Mouse (Mus musculus): ENCODE results near the gene Gm26602. TPM values are rescaled to one million over a fixed set of nuclear protein-coding genes. Genes with fewer than 3 reads are reported as not detected.

Gm26602 gene
- total RNA-seq (2023; ENCODE audit: inconsistent age) = not detected in 4 replicates

GRCm38 (mm10) chr10:79910556-79910955 is at the start of gene Gm26602:
TSS of gene Gm26602 (plus strand) at chr10:79910856.

GRCm38 (mm10) chr10:79874290-79874862 is 36.3 kb upstream of the Gm26602 start, which contains the start of the genes Prtn3 and Plppr3:
TSS of gene Prtn3 (plus strand) at chr10:79874476.
TSS of gene Plppr3 (minus strand) at chr10:79874634.

GRCm38 (mm10) chr10:79886054-79886453 is 24.6 kb upstream of the Gm26602 start, which contains the start of gene Elane:
TSS of gene Elane (plus strand) at chr10:79886247.

GRCm38 (mm10) chr10:79890670-79891069 is 20.0 kb upstream of the Gm26602 start, which contains the start of gene Cfd:
TSS of gene Cfd (plus strand) at chr10:79890853.

GRCm38 (mm10) chr10:79908167-79909091 is 2.2 kb upstream of the Gm26602 start, which contains the start of gene Med16:
TSS of gene Med16 (minus strand) at chr10:79908923.

GRCm38 (mm10) chr10:79916808-79917531 is 6.3 kb downstream of the Gm26602 start, which contains the start of gene Kiss1r:
TSS of gene Kiss1r (plus strand) at chr10:79916971.

GRCm38 (mm10) chr10:79920958-79921535 is 10.4 kb downstream of the Gm26602 start, which contains the start of gene R3hdm4:
TSS of gene R3hdm4 (minus strand) at chr10:79921208.

GRCm38 (mm10) chr10:79926491-79927323 is 16.1 kb downstream of the Gm26602 start, which contains the start of gene Arid3a:
TSS of gene Arid3a (plus strand) at chr10:79927043.

GRCm38 (mm10) chr10:79959847-79960601 is 49.4 kb downstream of the Gm26602 start, which contains the start of gene Wdr18:
TSS of gene Wdr18 (plus strand) at chr10:79960152.

Other genes starting within 250 kb of the Gm26602 start
- gene Madcam1, start 246.3 kb upstream of the Gm26602 start, total RNA-seq (2023; ENCODE audit: inconsistent age) = not detected in 4 replicates
- 13.7 to 19.6 TPM (median 17.1 TPM) in 4 replicates for gene Tpgs1, start 241.5 kb upstream of the Gm26602 start, total RNA-seq (2023; ENCODE audit: inconsistent age)
- 64.7 to 70.9 TPM (median 68.3 TPM) in 4 replicates for gene Cdc34, start 228.7 kb upstream of the Gm26602 start, total RNA-seq (2023; ENCODE audit: inconsistent age)
- gene Gzmm, start 221.8 kb upstream of the Gm26602 start, total RNA-seq (2023; ENCODE audit: inconsistent age) = 1.2 to 2.8 TPM (median 2.1 TPM) in 4 replicates
- 101 to 112 TPM (median 107 TPM) in 4 replicates for gene Bsg, start 206.4 kb upstream of the Gm26602 start, total RNA-seq (2023; ENCODE audit: inconsistent age)
- gene Hcn2, start 194.2 kb upstream of the Gm26602 start, total RNA-seq (2023; ENCODE audit: inconsistent age) = 0.26 TPM in 1 of 4 replicates, not detected in the others
- 55.6 to 79.9 TPM (median 71.2 TPM) in 4 replicates for gene Polrmt, start 164.3 kb upstream of the Gm26602 start, total RNA-seq (2023; ENCODE audit: inconsistent age)
- gene Fgf22, start 155.8 kb upstream of the Gm26602 start, total RNA-seq (2023; ENCODE audit: inconsistent age) = not detected in 4 replicates
- gene Rnf126, start 143.9 kb upstream of the Gm26602 start, total RNA-seq (2023; ENCODE audit: inconsistent age) = 52.1 to 65.8 TPM (median 59.1 TPM) in 4 replicates
- 1.1 to 2.1 TPM (median 1.7 TPM) in 4 replicates for gene Fstl3, start 133.6 kb upstream of the Gm26602 start, total RNA-seq (2023; ENCODE audit: inconsistent age)
- not detected in 4 replicates for gene Prss57, start 119.9 kb upstream of the Gm26602 start, total RNA-seq (2023; ENCODE audit: inconsistent age)
- gene Palm, start 117.3 kb upstream of the Gm26602 start, total RNA-seq (2023; ENCODE audit: inconsistent age) = 5.9 to 8.0 TPM (median 6.7 TPM) in 4 replicates
- not detected in 4 replicates for gene Misp, start 89.9 kb upstream of the Gm26602 start, total RNA-seq (2023; ENCODE audit: inconsistent age)
- 430 to 480 TPM (median 445 TPM) in 4 replicates for gene Ptbp1, start 56.4 kb upstream of the Gm26602 start, total RNA-seq (2023; ENCODE audit: inconsistent age)
- gene Prtn3, start 36.4 kb upstream of the Gm26602 start, total RNA-seq (2023; ENCODE audit: inconsistent age) = not detected in 4 replicates
- 0.27 to 1.1 TPM (median 0.75 TPM) in 4 replicates for gene Plppr3, start 36.2 kb upstream of the Gm26602 start, total RNA-seq (2023; ENCODE audit: inconsistent age)
- not detected in 4 replicates for gene Elane, start 24.6 kb upstream of the Gm26602 start, total RNA-seq (2023; ENCODE audit: inconsistent age)
- not detected in 4 replicates for gene Cfd, start 20.0 kb upstream of the Gm26602 start, total RNA-seq (2023; ENCODE audit: inconsistent age)
- gene Med16, start 1.9 kb upstream of the Gm26602 start, total RNA-seq (2023; ENCODE audit: inconsistent age) = 76.7 to 86.8 TPM (median 80.6 TPM) in 4 replicates
- 0.16 to 0.90 TPM (median 0.41 TPM) in 4 replicates for gene Kiss1r, start 6.1 kb downstream of the Gm26602 start, total RNA-seq (2023; ENCODE audit: inconsistent age)
- gene R3hdm4, start 10.4 kb downstream of the Gm26602 start, total RNA-seq (2023; ENCODE audit: inconsistent age) = 97.6 to 112 TPM (median 107 TPM) in 4 replicates
- 33.9 to 40.6 TPM (median 35.9 TPM) in 4 replicates for gene Arid3a, start 16.2 kb downstream of the Gm26602 start, total RNA-seq (2023; ENCODE audit: inconsistent age)
- gene Wdr18, start 49.3 kb downstream of the Gm26602 start, total RNA-seq (2023; ENCODE audit: inconsistent age) = 40.2 to 51.6 TPM (median 44.7 TPM) in 4 replicates
- gene Grin3b, start 59.9 kb downstream of the Gm26602 start, total RNA-seq (2023; ENCODE audit: inconsistent age) = 0.21 TPM in 1 of 4 replicates, not detected in the others
- gene Tmem259, start 73.5 kb downstream of the Gm26602 start, total RNA-seq (2023; ENCODE audit: inconsistent age) = 157 to 164 TPM (median 160 TPM) in 4 replicates
- 325 to 361 TPM (median 340 TPM) in 4 replicates for gene Cnn2, start 77.7 kb downstream of the Gm26602 start, total RNA-seq (2023; ENCODE audit: inconsistent age)
- gene Abca7, start 85.6 kb downstream of the Gm26602 start, total RNA-seq (2023; ENCODE audit: inconsistent age) = 53.9 to 56.0 TPM (median 54.6 TPM) in 4 replicates
- gene Arhgap45, start 105.8 kb downstream of the Gm26602 start, total RNA-seq (2023; ENCODE audit: inconsistent age) = 493 to 520 TPM (median 510 TPM) in 4 replicates
- 73.4 to 86.2 TPM (median 75.9 TPM) in 4 replicates for gene Polr2e, start 128.9 kb downstream of the Gm26602 start, total RNA-seq (2023; ENCODE audit: inconsistent age)
- gene Gpx4, start 136.3 kb downstream of the Gm26602 start, total RNA-seq (2023; ENCODE audit: inconsistent age) = 124 to 132 TPM (median 128 TPM) in 4 replicates
- 109 to 122 TPM (median 117 TPM) in 4 replicates for gene Sbno2, start 194.7 kb downstream of the Gm26602 start, total RNA-seq (2023; ENCODE audit: inconsistent age)
- gene Stk11, start 204.9 kb downstream of the Gm26602 start, total RNA-seq (2023; ENCODE audit: inconsistent age) = 173 to 183 TPM (median 178 TPM) in 4 replicates
- gene Atp5d, start 227.8 kb downstream of the Gm26602 start, total RNA-seq (2023; ENCODE audit: inconsistent age) = 164 to 190 TPM (median 176 TPM) in 4 replicates
- gene Cbarp, start 230.0 kb downstream of the Gm26602 start, total RNA-seq (2023; ENCODE audit: inconsistent age) = 5.9 to 9.3 TPM (median 6.8 TPM) in 4 replicates
- 143 to 168 TPM (median 155 TPM) in 4 replicates for gene Midn, start 237.4 kb downstream of the Gm26602 start, total RNA-seq (2023; ENCODE audit: inconsistent age)

Data from B cell, adult (primary cell).